Mouse (Mus musculus) MN1 (cell line): Measurements from ENCODE around the gene Cnppd1.
A peak's percentile ranks its signal among the peaks of the same experiment; 100 is the strongest.

Experiments
- DNase-seq: peaks from one replicate; pipeline ENCODE4 v3.0.0-alpha.2; 2016; ENCODE audit warnings: low spot score

Cnppd1 gene

GRCm38 (mm10) chr1:75147411-75148135 lies 5.1 kb upstream of the Cnppd1 start:
- DNase-seq, result no peak

GRCm38 (mm10) chr1:75145589-75145988 lies 3.1 kb upstream of the Cnppd1 start:
- DNase-seq, result no peak

- DNase-seq, result peak; percentile 72
Measured at GRCm38 (mm10) chr1:75141486-75142190, 873 bp downstream of the Cnppd1 start.

GRCm38 (mm10) chr1:75140601-75141190 lies 1.8 kb downstream of the Cnppd1 start:
- DNase-seq, result no peak

- no peak for DNase-seq
Measured at GRCm38 (mm10) chr1:75138448-75138847, 4.1 kb downstream of the Cnppd1 start.

- no peak for DNase-seq
Measured at GRCm38 (mm10) chr1:75136730-75137129, 5.8 kb downstream of the Cnppd1 start.

- no peak for DNase-seq
Measured at GRCm38 (mm10) chr1:75136293-75136692, 6.2 kb downstream of the Cnppd1 start.

- DNase-seq, result no peak
Measured at GRCm38 (mm10) chr1:75133421-75134207, 8.9 kb downstream of the Cnppd1 start, which contains the start of gene Slc23a3. Gene Slc23a3 (minus strand): TSS chr1:75133890.

GRCm38 (mm10) chr1:75128641-75129040 lies 13.9 kb downstream of the Cnppd1 start:
- no peak for DNase-seq

- DNase-seq, result no peak
Measured at GRCm38 (mm10) chr1:75125418-75125817, 17.1 kb downstream of the Cnppd1 start.

- peak; percentile 97 for DNase-seq
Measured at GRCm38 (mm10) chr1:75124346-75125321, 17.9 kb downstream of the Cnppd1 start, which contains the start of gene Nhej1. Gene Nhej1 (minus strand): TSS chr1:75125200.

GRCm38 (mm10) chr1:75122211-75122610 lies 20.3 kb downstream of the Cnppd1 start:
- no peak for DNase-seq
